In genomic region chr1:88995945-88996344, GRCm38 (mm10) we compare ENCODE assay signal across 19 mouse cellular contexts.
DNase-seq lines count a peak whose midpoint lies in the region; ATAC-seq and TF ChIP-seq lines count a peak whose summit lies in the region.
"Had no signal": no experiment of that assay in that cellular context is flagged by ENCODE, and none has a peak within 500 bp of the region (broad histone marks: within the 10 kb centered on the region; RNA-seq: fewer than 3 reads in every experiment).

No protein-coding gene starts in this region.

- no peaks in the 10 kb centered on the region for H3K9me3 ChIP-seq in forebrain, embryonic 13.5 days (replicated peaks)
- no peaks in the 10 kb centered on the region for H3K9me3 ChIP-seq in forebrain, embryonic 12.5 days
- H3K9me3 ChIP-seq in neural tube, embryonic 12.5 days, result no peaks in the 10 kb centered on the region
- no peaks in the 10 kb centered on the region for H3K9me3 ChIP-seq in hindbrain, postnatal 0 days (ENCODE audit: low read length)
- H3K9me3 ChIP-seq in neural tube, embryonic 15.5 days (replicated peaks), result no peaks in the 10 kb centered on the region
- H3K9me3 ChIP-seq: embryonic facial prominence, embryonic 12.5 days; limb, embryonic 13.5 days had no signal

- 0 out of 2 replicates have a peak overlapping the region, but pooled peaks have one; percentile 42 for H3K27ac ChIP-seq in forebrain, embryonic 13.5 days
- H3K27ac ChIP-seq in forebrain, embryonic 12.5 days, result no peak overlapping the region
- H3K27ac ChIP-seq in neural tube, embryonic 12.5 days, result 0 out of 2 replicates have a peak overlapping the region, but pooled peaks have one; percentile 37
- no peak overlapping the region; the same call in 1 of the 2 replicates for H3K27ac ChIP-seq in hindbrain, postnatal 0 days
- peak overlapping the region; percentile 56 for H3K27ac ChIP-seq in neural tube, embryonic 15.5 days (replicated peaks)
- H3K27ac ChIP-seq: limb, embryonic 13.5 days had no signal

- no peak overlapping the region for H3K4me3 ChIP-seq in forebrain, embryonic 13.5 days
- H3K4me3 ChIP-seq in forebrain, embryonic 12.5 days (replicated peaks), result no peak overlapping the region
- no peak overlapping the region for H3K4me3 ChIP-seq in neural tube, embryonic 12.5 days
- no peak overlapping the region for H3K4me3 ChIP-seq in hindbrain, postnatal 0 days (ENCODE audit: low read length)
- no peak overlapping the region for H3K4me3 ChIP-seq in neural tube, embryonic 15.5 days (replicated peaks)
- H3K4me3 ChIP-seq: embryonic facial prominence, embryonic 12.5 days; limb, embryonic 13.5 days; megakaryocyte, embryonic 14.5 days had no signal

- peaks cover 22% of the 10 kb centered on the region for H3K4me1 ChIP-seq in forebrain, embryonic 13.5 days
- H3K4me1 ChIP-seq in forebrain, embryonic 12.5 days, result peaks cover 20% of the 10 kb centered on the region
- peaks cover 16% of the 10 kb centered on the region for H3K4me1 ChIP-seq in neural tube, embryonic 12.5 days
- peaks cover 10% of the 10 kb centered on the region; the same call in 1 of the 2 replicates for H3K4me1 ChIP-seq in hindbrain, postnatal 0 days (ENCODE audit: insufficient read depth, low read length)
- H3K4me1 ChIP-seq in neural tube, embryonic 15.5 days, result peaks cover 23% of the 10 kb centered on the region
- H3K4me1 ChIP-seq: megakaryocyte, embryonic 14.5 days had no signal

- H3K4me2 ChIP-seq in forebrain, embryonic 13.5 days, result no peak overlapping the region
- no peak overlapping the region for H3K4me2 ChIP-seq in forebrain, embryonic 12.5 days
- H3K4me2 ChIP-seq in neural tube, embryonic 12.5 days (replicated peaks), result peak overlapping the region; percentile 32; the same call in 1 of the 2 replicates
- H3K4me2 ChIP-seq in hindbrain, postnatal 0 days (ENCODE audit: low read depth, low read length), result no peak overlapping the region
- H3K4me2 ChIP-seq in neural tube, embryonic 15.5 days, result peak overlapping the region; percentile 23
- H3K4me2 ChIP-seq: embryonic facial prominence, embryonic 12.5 days; limb, embryonic 13.5 days had no signal

- peak; percentile 72 for ATAC-seq in forebrain, embryonic 13.5 days
- ATAC-seq in forebrain, embryonic 12.5 days (ENCODE audit: low FRiP score), result no peak
- no peak for ATAC-seq in neural tube, embryonic 12.5 days (ENCODE audit: low FRiP score, low read depth)
- ATAC-seq in hindbrain, postnatal 0 days, result no peak
- 0 out of 2 replicates have a peak, but pooled peaks have one; percentile 24 for ATAC-seq in neural tube, embryonic 15.5 days (ENCODE audit: low FRiP score)
- ATAC-seq: intestine, postnatal 0 days had no signal

- no peak for DNase-seq in neural tube, embryonic 10.5 days (ENCODE audit: extremely low spot score, low spot score)
- peak; percentile 39 for DNase-seq in hindbrain, postnatal 0 days (ENCODE audit: low spot score)
- DNase-seq in spleen, postnatal 36 days (ENCODE audit: low spot score in 2 of 2), result no peak
- no peak for DNase-seq in retina, embryonic 14.5 days (ENCODE audit: low spot score)
- DNase-seq: cerebellum, adult 2 months; heart, adult 18-20 months; heart, postnatal 14 days; kidney, postnatal 4 days; lung, adult 2 months; right cerebral cortex, postnatal 4 days; thymus, postnatal 36 days had no signal

- WGBS in forebrain, embryonic 13.5 days, result 21% methylated on average over 8 of the region's 8 CpGs
- 26% methylated on average over 8 of the region's 8 CpGs for WGBS in forebrain, embryonic 12.5 days
- 20% methylated on average over 8 of the region's 8 CpGs for WGBS in neural tube, embryonic 12.5 days
- WGBS in hindbrain, postnatal 0 days, result 23% methylated on average over 8 of the region's 8 CpGs
- WGBS in neural tube, embryonic 15.5 days, result 15% methylated on average over 8 of the region's 8 CpGs

- no peaks in the 10 kb centered on the region for H3K27me3 ChIP-seq in forebrain, embryonic 13.5 days
- H3K27me3 ChIP-seq in forebrain, embryonic 12.5 days, result no peaks in the 10 kb centered on the region
- H3K27me3 ChIP-seq in neural tube, embryonic 12.5 days (replicated peaks), result no peaks in the 10 kb centered on the region
- no peaks in the 10 kb centered on the region for H3K27me3 ChIP-seq in hindbrain, postnatal 0 days (ENCODE audit: insufficient read depth, low read length)
- no peaks in the 10 kb centered on the region for H3K27me3 ChIP-seq in neural tube, embryonic 15.5 days (replicated peaks)
- H3K27me3 ChIP-seq: embryonic facial prominence, embryonic 12.5 days; limb, embryonic 13.5 days; megakaryocyte, embryonic 14.5 days had no signal

- no peak overlapping the region for H3K9ac ChIP-seq in forebrain, embryonic 13.5 days
- no peak overlapping the region for H3K9ac ChIP-seq in forebrain, embryonic 12.5 days
- H3K9ac ChIP-seq in neural tube, embryonic 12.5 days, result no peak overlapping the region
- H3K9ac ChIP-seq in hindbrain, postnatal 0 days (replicated peaks; ENCODE audit: low read length), result no peak overlapping the region
- no peak overlapping the region for H3K9ac ChIP-seq in neural tube, embryonic 15.5 days (replicated peaks)
- H3K9ac ChIP-seq: embryonic facial prominence, embryonic 12.5 days; limb, embryonic 13.5 days had no signal

- TF ChIP-seq CTCF in hindbrain, postnatal 0 days (IDR thresholded peaks at IDR 0.05; ENCODE audit: low read depth), result no peak

- H3K36me3 ChIP-seq in forebrain, embryonic 13.5 days (ENCODE audit: poor library complexity, severe bottlenecking), result no peaks in the 10 kb centered on the region
- no peaks in the 10 kb centered on the region for H3K36me3 ChIP-seq in forebrain, embryonic 12.5 days (replicated peaks)
- H3K36me3 ChIP-seq in neural tube, embryonic 12.5 days, result no peaks in the 10 kb centered on the region
- H3K36me3 ChIP-seq in hindbrain, postnatal 0 days (ENCODE audit: insufficient read depth, low read length), result no peaks in the 10 kb centered on the region
- H3K36me3 ChIP-seq in neural tube, embryonic 15.5 days, result no peaks in the 10 kb centered on the region
- H3K36me3 ChIP-seq: embryonic facial prominence, embryonic 12.5 days; limb, embryonic 13.5 days had no signal

Comparison
In these comparisons a context has a peak if more than half of its experiments do, and no peak if none do; other contexts are left out.
1. ATAC-seq: peak in forebrain, embryonic 13.5 days (single experiment) and neural tube, embryonic 15.5 days (single experiment); none in forebrain, embryonic 12.5 days (single experiment), neural tube, embryonic 12.5 days (single experiment) and hindbrain, postnatal 0 days (single experiment).
2. H3K27ac ChIP-seq: peak in forebrain, embryonic 13.5 days (single experiment), neural tube, embryonic 12.5 days (single experiment) and neural tube, embryonic 15.5 days (single experiment); none in forebrain, embryonic 12.5 days (single experiment) and hindbrain, postnatal 0 days (single experiment).
3. H3K4me2 ChIP-seq: peak in neural tube, embryonic 12.5 days (single experiment) and neural tube, embryonic 15.5 days (single experiment); none in forebrain, embryonic 13.5 days (single experiment), forebrain, embryonic 12.5 days (single experiment) and hindbrain, postnatal 0 days (single experiment).